Mouse (Mus musculus): ENCODE results near the gene Ebf4. TPM values are rescaled to one million over a fixed set of nuclear protein-coding genes. Genes with fewer than 3 reads are reported as not detected.
A peak's percentile ranks its signal among the peaks of the same experiment; 100 is the strongest.
"Not testable (repeated sequence)": the region's sequence is repeated elsewhere in the genome, so short reads cannot be mapped to it uniquely, and the experiment has no call there.

The Ebf4 gene
- polyA plus RNA-seq, 1 experiment = not detected

- no peak overlapping the region for H3K27ac ChIP-seq (ENCODE audit: insufficient read depth, low read depth, low read length)
- WGBS = 24% methylated on average over 5 of the region's 5 CpGs
- no peaks in the 10 kb centered on the region for H3K4me1 ChIP-seq (ENCODE audit: control insufficient read depth, insufficient read depth, low read length)
- TF ChIP-seq CTCF (IDR thresholded peaks at IDR 0.05; ENCODE audit: insufficient read depth, low read depth, low read length) (no peak), POLR2A (IDR thresholded peaks at IDR 0.05; ENCODE audit: insufficient read depth, low read depth, low read length) (no peak)
- H3K4me3 ChIP-seq (ENCODE audit: insufficient read depth, low read depth, low read length) = no peak overlapping the region
Measured at GRCm38 (mm10) chr2:130358852-130359251, 63.9 kb downstream of the Ebf4 start.

- Histone ChIP-seq H3K4me1 (ENCODE audit: control insufficient read depth, insufficient read depth, low read length) (peaks cover 3% of the 10 kb centered on the region; the same call in 1 of the 2 replicates), H3K27ac (ENCODE audit: insufficient read depth, low read depth, low read length) (no peak overlapping the region), H3K4me3 (ENCODE audit: insufficient read depth, low read depth, low read length) (no peak overlapping the region)
- 12% methylated on average over 14 of the region's 14 CpGs for WGBS
- peak; percentile 79 for TF ChIP-seq CTCF (IDR thresholded peaks at IDR 0.05; ENCODE audit: insufficient read depth, low read depth, low read length)
- no peak for TF ChIP-seq POLR2A (IDR thresholded peaks at IDR 0.05; ENCODE audit: insufficient read depth, low read depth, low read length)
Measured at GRCm38 (mm10) chr2:130362511-130363026, 67.6 kb downstream of the Ebf4 start.

- Histone ChIP-seq H3K4me3 (ENCODE audit: insufficient read depth, low read depth, low read length) (peak overlapping the region; percentile 12; the same call in 1 of the 2 replicates), H3K4me1 (ENCODE audit: control insufficient read depth, insufficient read depth, low read length) (peaks cover 3% of the 10 kb centered on the region; the same call in 1 of the 2 replicates), H3K27ac (ENCODE audit: insufficient read depth, low read depth, low read length) (no peak overlapping the region)
- TF ChIP-seq CTCF (IDR thresholded peaks at IDR 0.05; ENCODE audit: insufficient read depth, low read depth, low read length) (no peak), POLR2A (IDR thresholded peaks at IDR 0.05; ENCODE audit: insufficient read depth, low read depth, low read length) (no peak)
- 23% methylated on average over 30 of the region's 30 CpGs for WGBS
Measured at GRCm38 (mm10) chr2:130365211-130366094, 70.5 kb downstream of the Ebf4 start.

GRCm38 (mm10) chr2:130367386-130367785 is 72.4 kb downstream of the Ebf4 start:
- WGBS = 70% methylated on average over 4 of the region's 4 CpGs
- H3K4me1 ChIP-seq (ENCODE audit: control insufficient read depth, insufficient read depth, low read length) = peaks cover 3% of the 10 kb centered on the region; the same call in 1 of the 2 replicates

GRCm38 (mm10) chr2:130373026-130373425 is 78.1 kb downstream of the Ebf4 start:
- H3K4me3 ChIP-seq (ENCODE audit: insufficient read depth, low read depth, low read length); H3K4me1 ChIP-seq (ENCODE audit: control insufficient read depth, insufficient read depth, low read length); H3K27ac ChIP-seq (ENCODE audit: insufficient read depth, low read depth, low read length): not testable (repeated sequence)
- WGBS = 30% methylated on average over 1 of the region's 1 CpGs

More at GRCm38 (mm10) chr2:130367386-130367785, 72.4 kb downstream of the Ebf4 start:
- TF ChIP-seq POLR2A (IDR thresholded peaks at IDR 0.05; ENCODE audit: insufficient read depth, low read depth, low read length) (no peak), CTCF (IDR thresholded peaks at IDR 0.05; ENCODE audit: insufficient read depth, low read depth, low read length) (no peak)
- Histone ChIP-seq H3K4me3 (ENCODE audit: insufficient read depth, low read depth, low read length) (no peak overlapping the region), H3K27ac (ENCODE audit: insufficient read depth, low read depth, low read length) (no peak overlapping the region)

GRCm38 (mm10) chr2:130374951-130375350 is 80.0 kb downstream of the Ebf4 start:
- TF ChIP-seq POLR2A (IDR thresholded peaks at IDR 0.05; ENCODE audit: insufficient read depth, low read depth, low read length) (no peak), CTCF (IDR thresholded peaks at IDR 0.05; ENCODE audit: insufficient read depth, low read depth, low read length) (no peak)
- WGBS = 77% methylated on average over 4 of the region's 4 CpGs
- Histone ChIP-seq H3K4me1 (ENCODE audit: control insufficient read depth, insufficient read depth, low read length) (no peaks in the 10 kb centered on the region), H3K27ac (ENCODE audit: insufficient read depth, low read depth, low read length) (no peak overlapping the region), H3K4me3 (ENCODE audit: insufficient read depth, low read depth, low read length) (no peak overlapping the region)

- TF ChIP-seq CTCF (IDR thresholded peaks at IDR 0.05; ENCODE audit: insufficient read depth, low read depth, low read length) (no peak), POLR2A (IDR thresholded peaks at IDR 0.05; ENCODE audit: insufficient read depth, low read depth, low read length) (no peak)
- Histone ChIP-seq H3K4me3 (ENCODE audit: insufficient read depth, low read depth, low read length) (no peak overlapping the region), H3K27ac (ENCODE audit: insufficient read depth, low read depth, low read length) (no peak overlapping the region), H3K4me1 (ENCODE audit: control insufficient read depth, insufficient read depth, low read length) (no peaks in the 10 kb centered on the region)
- WGBS = 42% methylated on average over 3 of the region's 3 CpGs
Measured at GRCm38 (mm10) chr2:130383205-130383604, 88.2 kb downstream of the Ebf4 start.

- TF ChIP-seq POLR2A (IDR thresholded peaks at IDR 0.05; ENCODE audit: insufficient read depth, low read depth, low read length) = no peak
- no peak for TF ChIP-seq CTCF (IDR thresholded peaks at IDR 0.05; ENCODE audit: insufficient read depth, low read depth, low read length)
- Histone ChIP-seq H3K4me3 (ENCODE audit: insufficient read depth, low read depth, low read length) (no peak overlapping the region), H3K27ac (ENCODE audit: insufficient read depth, low read depth, low read length) (no peak overlapping the region), H3K4me1 (ENCODE audit: control insufficient read depth, insufficient read depth, low read length) (no peaks in the 10 kb centered on the region)
- 37% methylated on average over 6 of the region's 6 CpGs for WGBS
Measured at GRCm38 (mm10) chr2:130383895-130384294, 88.9 kb downstream of the Ebf4 start.

- TF ChIP-seq POLR2A (IDR thresholded peaks at IDR 0.05; ENCODE audit: insufficient read depth, low read depth, low read length) = no peak
- TF ChIP-seq CTCF (IDR thresholded peaks at IDR 0.05; ENCODE audit: insufficient read depth, low read depth, low read length) = no peak
- WGBS = 75% methylated on average over 1 of the region's 1 CpGs
- Histone ChIP-seq H3K4me1 (ENCODE audit: control insufficient read depth, insufficient read depth, low read length) (no peaks in the 10 kb centered on the region), H3K27ac (ENCODE audit: insufficient read depth, low read depth, low read length) (no peak overlapping the region), H3K4me3 (ENCODE audit: insufficient read depth, low read depth, low read length) (no peak overlapping the region)
Measured at GRCm38 (mm10) chr2:130386212-130386611, 91.2 kb downstream of the Ebf4 start.
